Mouse (Mus musculus) adrenal gland, adult 18-20 months (tissue): Measurements from ENCODE around the gene 4933428M09Rik. TPM values are rescaled to one million over a fixed set of nuclear protein-coding genes. Genes with fewer than 3 reads are reported as not detected.
"Not testable (repeated sequence)": the region's sequence is repeated elsewhere in the genome, so short reads cannot be mapped to it uniquely, and the experiment has no call there.

Experiments used
- DNase-seq, 2 experiments: peaks; one replicate each; pipeline ENCODE4 v3.0.0; 2021 to 2022; ENCODE audit warnings: low spot score in 2 of 2
- long read RNA-seq, 2 experiments: library from polyadenylated mRNA; stranded (forward); transcript quantifications; one replicate each; pipeline ENCODE4 v2.0.0; 2021
- total RNA-seq, 2 experiments: library from RNA; stranded (reverse); gene quantifications; 1 replicate in 1 of 2; 2 replicates in 1 of 2; pipeline ENCODE4 v1.2.3; 2021

The 4933428M09Rik gene
- not detected for total RNA-seq
- long read RNA-seq, experiment 1 = 0 reads
- long read RNA-seq, experiment 2 = 0 reads

- no peak for DNase-seq
These were observed at the start of gene 4933428M09Rik for GRCm38 (mm10) chrX:139178928-139179327. 4933428M09Rik (plus strand) TSS chrX:139179228.

GRCm38 (mm10) chrX:139134031-139134430 lies 45.0 kb upstream of the 4933428M09Rik start:
- no peak for DNase-seq

GRCm38 (mm10) chrX:139191506-139191905 lies 12.5 kb downstream of the 4933428M09Rik start:
- not testable (repeated sequence) for DNase-seq

GRCm38 (mm10) chrX:139194572-139195279 lies 15.7 kb downstream of the 4933428M09Rik start:
- DNase-seq = no peak

- not testable (repeated sequence) for DNase-seq
These were observed 30.3 kb downstream of the 4933428M09Rik start for GRCm38 (mm10) chrX:139209191-139209828.

GRCm38 (mm10) chrX:139209829-139210225 lies 30.8 kb downstream of the 4933428M09Rik start, which contains the start of gene Mum1l1:
Mum1l1 (plus strand) TSS chrX:139210042.
- DNase-seq = peak; percentile 57 to 58

GRCm38 (mm10) chrX:139214765-139215164 lies 35.7 kb downstream of the 4933428M09Rik start:
- DNase-seq = no peak

- DNase-seq = no peak
These were observed 37.4 kb downstream of the 4933428M09Rik start for GRCm38 (mm10) chrX:139216409-139216808.

GRCm38 (mm10) chrX:139216991-139217593 lies 38.1 kb downstream of the 4933428M09Rik start:
- peak; percentile 14 to 22 for DNase-seq

- no peak for DNase-seq
These were observed 38.7 kb downstream of the 4933428M09Rik start for GRCm38 (mm10) chrX:139217776-139218175.

GRCm38 (mm10) chrX:139219017-139219416 lies 40.0 kb downstream of the 4933428M09Rik start:
- peak in 1 of 2 experiments; percentile 10 for DNase-seq

- DNase-seq = no peak
These were observed 41.8 kb downstream of the 4933428M09Rik start for GRCm38 (mm10) chrX:139220830-139221229.

GRCm38 (mm10) chrX:139221893-139222292 lies 42.9 kb downstream of the 4933428M09Rik start:
- no peak for DNase-seq

Other genes starting within 250 kb of the 4933428M09Rik start
- not detected for gene Serpina7, start 94.0 kb upstream of the 4933428M09Rik start, total RNA-seq
- gene 4930513O06Rik, start 93.0 kb upstream of the 4933428M09Rik start, total RNA-seq = not detected
- 1 to 10 TPM; 2.0 to 3.4 TPM for gene Mum1l1, start 30.8 kb downstream of the 4933428M09Rik start, total RNA-seq
- gene Trap1a, start 154.5 kb downstream of the 4933428M09Rik start, total RNA-seq = not detected